Mouse (Mus musculus): ENCODE results near the gene Topbp1. TPM values are rescaled to one million over a fixed set of nuclear protein-coding genes. Genes with fewer than 3 reads are reported as not detected.
"Not testable (repeated sequence)": the region's sequence is repeated elsewhere in the genome, so short reads cannot be mapped to it uniquely, and the experiment has no call there.

Gene Topbp1
- polyA plus RNA-seq, 1 experiment from 2014 or later = 37.2 TPM

DNA sequence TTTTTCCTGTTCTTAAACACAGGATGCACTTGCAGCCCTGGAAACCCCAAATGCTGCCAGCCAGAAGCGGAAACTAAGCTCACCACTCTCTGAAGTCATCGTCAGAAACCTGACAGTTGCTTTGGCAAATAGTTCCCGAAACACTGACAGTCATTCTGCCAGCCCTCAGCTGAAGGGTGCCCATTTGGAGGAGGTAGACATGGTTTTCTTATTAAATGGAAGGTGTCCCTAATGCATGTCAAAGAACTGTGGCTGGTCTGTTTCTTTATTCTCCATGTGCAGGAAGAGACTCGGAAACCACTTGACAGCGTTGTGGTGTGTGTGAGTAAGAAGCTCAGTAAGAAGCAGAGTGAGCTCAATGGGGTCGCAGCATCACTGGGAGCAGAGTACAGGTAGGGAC, 27.6 kb downstream of the Topbp1 start:
- no peak for ATAC-seq (replicated peaks; ENCODE audit: extremely low read depth, insufficient read depth, low FRiP score)
- Histone ChIP-seq H3K36me3 (ENCODE audit: control insufficient read depth, insufficient read depth) (peaks cover 68% of the 10 kb centered on the region), H3K27ac (ENCODE audit: low read length) (no peak overlapping the region; the same call in 1 of the 2 replicates), H3K4me3 (ENCODE audit: low read length) (no peak overlapping the region), H3K9ac (ENCODE audit: low read length) (no peak overlapping the region), H3K4me1 (ENCODE audit: control insufficient read depth, insufficient read depth, low read length) (0 out of 2 replicates have a peak, but pooled peaks cover 3% of the 10 kb centered on the region), H3K9me3 (replicated peaks; ENCODE audit: control insufficient read depth, low read length) (no peaks in the 10 kb centered on the region), H3K4me2 (ENCODE audit: low read depth, low read length) (no peak overlapping the region), H3K27me3 (ENCODE audit: control insufficient read depth, insufficient read depth, low read length) (no peaks in the 10 kb centered on the region)
- 77% methylated on average over 6 of the region's 6 CpGs for WGBS

DNA sequence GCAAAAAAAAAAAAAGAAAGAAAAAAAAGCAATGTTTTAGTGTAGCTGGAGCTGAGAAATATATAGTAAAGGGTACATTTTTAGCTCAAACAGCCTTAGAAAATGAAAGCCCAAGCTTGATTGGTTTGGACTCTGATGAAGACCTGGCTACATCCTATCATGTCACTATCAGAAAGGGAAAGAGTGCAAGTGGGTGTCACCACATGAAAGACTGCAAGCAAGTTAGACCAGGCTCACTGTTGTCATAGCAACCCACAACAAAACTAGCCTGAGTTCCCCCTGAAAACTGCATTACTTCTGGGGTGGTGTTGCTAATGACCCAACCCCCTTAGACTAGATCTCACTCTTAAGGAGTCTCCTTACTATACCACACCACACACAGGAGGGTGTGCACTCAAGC, 31.9 kb downstream of the Topbp1 start:
- no peaks in the 10 kb centered on the region for H3K27me3 ChIP-seq (ENCODE audit: control insufficient read depth, insufficient read depth, low read length)
- no peak overlapping the region for H3K9ac ChIP-seq (ENCODE audit: low read length)
- H3K9me3 ChIP-seq (replicated peaks; ENCODE audit: control insufficient read depth, low read length) = no peaks in the 10 kb centered on the region
- peaks cover 67% of the 10 kb centered on the region for H3K36me3 ChIP-seq (ENCODE audit: control insufficient read depth, insufficient read depth)
- ATAC-seq (replicated peaks; ENCODE audit: extremely low read depth, insufficient read depth, low FRiP score) = no peak
- no peak overlapping the region for H3K4me3 ChIP-seq (ENCODE audit: low read length)
- no peak overlapping the region for H3K27ac ChIP-seq (ENCODE audit: low read length)
- H3K4me2 ChIP-seq (ENCODE audit: low read depth, low read length) = no peak overlapping the region
- H3K4me1 ChIP-seq (ENCODE audit: control insufficient read depth, insufficient read depth, low read length) = 0 out of 2 replicates have a peak, but pooled peaks cover 3% of the 10 kb centered on the region

DNA sequence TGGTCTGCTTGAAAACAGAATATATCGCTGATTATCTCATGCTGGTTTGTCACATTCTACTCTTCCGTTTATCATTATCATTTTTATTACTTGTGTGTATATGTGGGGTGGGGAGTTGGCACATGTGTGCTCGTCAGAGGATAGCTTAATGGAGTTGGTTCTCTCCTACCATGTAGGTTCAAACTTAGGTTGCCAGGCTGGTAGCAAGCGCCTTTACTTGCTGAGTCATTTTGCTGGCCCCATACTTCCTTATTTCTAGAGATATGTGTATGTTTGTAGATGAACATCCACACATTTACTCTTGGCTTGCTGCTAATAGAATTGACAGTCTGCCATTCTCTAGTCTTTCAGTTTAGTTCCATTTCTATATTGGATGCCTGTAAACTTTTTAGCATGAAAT, 42.0 kb downstream of the Topbp1 start:
- no peak overlapping the region for H3K4me3 ChIP-seq (ENCODE audit: low read length)
- no peak for ATAC-seq (replicated peaks; ENCODE audit: extremely low read depth, insufficient read depth, low FRiP score)
- 85% methylated on average over 4 of the region's 4 CpGs for WGBS

DNA sequence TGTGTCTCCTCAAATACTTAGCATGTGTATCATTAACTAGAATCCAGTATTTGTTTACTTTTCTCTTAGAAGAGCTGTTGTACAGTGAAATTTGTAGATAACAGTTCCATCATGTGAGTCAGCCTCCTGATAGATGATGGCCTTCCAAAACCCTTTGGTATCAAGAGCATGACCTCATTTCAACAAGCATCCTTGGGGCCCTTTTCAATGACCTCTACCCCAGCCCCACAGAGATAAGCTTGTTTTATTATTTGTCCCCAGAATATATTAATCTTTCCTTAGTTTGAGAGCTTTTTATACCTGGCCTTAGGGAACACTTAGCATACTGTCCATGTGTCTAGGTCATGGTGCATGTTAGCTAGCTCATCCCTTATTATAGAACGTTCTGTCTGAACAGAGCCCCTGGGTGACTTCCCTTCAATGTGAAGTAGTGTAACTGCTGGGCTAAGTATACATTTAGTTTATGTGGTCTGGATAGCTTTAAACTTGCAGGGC, 43.0 kb downstream of the Topbp1 start:
- Histone ChIP-seq H3K9me3 (replicated peaks; ENCODE audit: control insufficient read depth, low read length) (no peaks in the 10 kb centered on the region), H3K36me3 (ENCODE audit: control insufficient read depth, insufficient read depth) (peaks cover 52% of the 10 kb centered on the region), H3K27ac (ENCODE audit: low read length) (no peak overlapping the region), H3K4me1 (ENCODE audit: control insufficient read depth, insufficient read depth, low read length) (peaks cover 6% of the 10 kb centered on the region), H3K4me3 (ENCODE audit: low read length) (no peak overlapping the region), H3K9ac (ENCODE audit: low read length) (no peak overlapping the region), H3K27me3 (ENCODE audit: control insufficient read depth, insufficient read depth, low read length) (no peaks in the 10 kb centered on the region), H3K4me2 (ENCODE audit: low read depth, low read length) (no peak overlapping the region)
- 50% methylated on average over 1 of the region's 1 CpGs for WGBS
- ATAC-seq (replicated peaks; ENCODE audit: extremely low read depth, insufficient read depth, low FRiP score) = no peak

More for the DNA sequence above, 42.0 kb downstream of the Topbp1 start:
- Histone ChIP-seq H3K36me3 (ENCODE audit: control insufficient read depth, insufficient read depth) (peaks cover 55% of the 10 kb centered on the region), H3K4me1 (ENCODE audit: control insufficient read depth, insufficient read depth, low read length) (peaks cover 6% of the 10 kb centered on the region), H3K27ac (ENCODE audit: low read length) (no peak overlapping the region), H3K27me3 (ENCODE audit: control insufficient read depth, insufficient read depth, low read length) (no peaks in the 10 kb centered on the region), H3K4me2 (ENCODE audit: low read depth, low read length) (no peak overlapping the region), H3K9ac (ENCODE audit: low read length) (no peak overlapping the region), H3K9me3 (replicated peaks; ENCODE audit: control insufficient read depth, low read length) (no peaks in the 10 kb centered on the region)

DNA sequence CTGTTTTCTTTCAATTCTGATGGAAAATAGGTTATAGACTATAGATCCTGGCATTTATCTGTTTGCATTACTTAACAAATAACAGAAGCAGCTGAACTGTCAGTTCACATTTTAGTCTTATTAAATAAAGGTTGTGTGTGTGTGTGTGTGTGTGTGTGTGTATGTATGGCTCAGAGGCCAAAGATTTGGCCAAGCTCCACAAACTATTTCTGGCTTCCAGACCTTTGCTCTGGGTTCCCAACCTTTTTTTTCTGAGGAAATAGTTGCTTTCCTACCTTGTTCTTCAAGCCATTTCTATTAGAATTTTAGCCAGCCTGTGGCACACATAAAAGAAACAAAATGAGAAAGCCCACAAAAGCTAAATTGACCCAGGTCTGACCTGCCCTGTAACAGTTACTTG, 43.8 kb downstream of the Topbp1 start:
- H3K27me3 ChIP-seq (ENCODE audit: control insufficient read depth, insufficient read depth, low read length) = no peaks in the 10 kb centered on the region
- H3K9me3 ChIP-seq (replicated peaks; ENCODE audit: control insufficient read depth, low read length) = no peaks in the 10 kb centered on the region
- peaks cover 6% of the 10 kb centered on the region for H3K4me1 ChIP-seq (ENCODE audit: control insufficient read depth, insufficient read depth, low read length)
- no peak for ATAC-seq (replicated peaks; ENCODE audit: extremely low read depth, insufficient read depth, low FRiP score)
- H3K9ac ChIP-seq (ENCODE audit: low read length) = no peak overlapping the region
- H3K27ac ChIP-seq (ENCODE audit: low read length) = no peak overlapping the region
- no peak overlapping the region for H3K4me2 ChIP-seq (ENCODE audit: low read depth, low read length)
- H3K4me3 ChIP-seq (ENCODE audit: low read length) = no peak overlapping the region
- H3K36me3 ChIP-seq (ENCODE audit: control insufficient read depth, insufficient read depth) = peaks cover 47% of the 10 kb centered on the region

DNA sequence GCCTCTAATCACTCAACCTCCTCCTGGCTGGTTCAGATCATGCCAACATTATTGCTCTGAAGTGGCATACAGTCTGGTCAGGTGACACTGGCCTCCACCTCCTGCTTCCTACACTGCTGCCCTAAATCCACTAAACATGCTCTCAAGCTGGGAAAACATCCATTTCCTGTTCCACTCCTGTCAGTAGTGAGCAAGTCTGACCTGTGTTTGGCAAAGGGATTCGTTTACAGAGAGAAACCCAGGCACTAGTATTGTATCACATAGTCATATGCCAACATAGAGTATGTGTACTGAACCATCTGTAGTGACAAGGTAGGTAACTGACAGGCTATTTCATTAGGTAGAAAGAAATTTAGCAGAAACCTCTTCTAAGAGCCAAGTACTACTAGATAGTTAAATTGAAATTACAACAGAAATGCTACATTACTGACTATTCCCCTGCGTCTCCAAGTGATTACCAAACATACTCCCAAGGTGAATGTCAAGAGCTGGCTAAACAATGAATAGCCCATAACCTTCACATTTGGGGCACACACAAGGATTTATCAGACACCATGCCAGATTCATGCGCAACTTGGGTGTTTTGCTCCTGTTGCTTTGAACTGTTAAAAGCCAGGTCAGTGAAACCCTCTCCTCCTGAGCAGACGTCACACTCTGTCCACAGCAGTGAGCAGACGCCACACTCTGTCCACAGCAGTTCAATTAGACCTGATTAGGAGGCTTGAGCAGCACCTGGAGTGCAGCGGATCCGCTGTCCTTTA, 48.7 kb downstream of the Topbp1 start:
- H3K4me3 ChIP-seq (ENCODE audit: low read length); H3K9me3 ChIP-seq (replicated peaks; ENCODE audit: control insufficient read depth, low read length); H3K27me3 ChIP-seq (ENCODE audit: control insufficient read depth, insufficient read depth, low read length); ATAC-seq (replicated peaks; ENCODE audit: extremely low read depth, insufficient read depth, low FRiP score); H3K9ac ChIP-seq (ENCODE audit: low read length); H3K4me2 ChIP-seq (ENCODE audit: low read depth, low read length); H3K27ac ChIP-seq (ENCODE audit: low read length): not testable (repeated sequence)
- H3K36me3 ChIP-seq (ENCODE audit: control insufficient read depth, insufficient read depth) = peaks cover 49% of the 10 kb centered on the region
- peaks cover 17% of the 10 kb centered on the region for H3K4me1 ChIP-seq (ENCODE audit: control insufficient read depth, insufficient read depth, low read length)
- whole genome bisulfite sequencing = 78% methylated on average over 6 of the region's 7 CpGs

DNA sequence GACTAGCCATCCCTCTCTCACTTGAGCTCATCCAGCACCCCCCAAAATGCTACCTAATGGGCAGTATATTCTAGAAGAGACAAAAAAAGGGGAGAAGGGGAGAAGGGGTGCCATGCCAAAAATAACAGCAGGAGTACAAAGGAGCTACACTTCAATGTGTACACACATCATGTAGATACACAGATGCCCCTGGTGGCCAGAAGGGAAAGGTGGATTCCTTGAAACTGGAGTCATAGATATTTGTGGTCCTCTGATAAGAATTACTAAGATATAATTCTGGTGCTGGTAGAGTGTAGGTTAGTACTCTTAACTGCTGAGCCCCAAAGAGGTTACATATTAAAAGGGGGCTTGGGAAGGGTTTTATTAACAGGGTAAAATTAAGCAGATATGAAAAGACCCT, 52.9 kb downstream of the Topbp1 start:
- no peak overlapping the region for H3K4me3 ChIP-seq (ENCODE audit: low read length)
- H3K27me3 ChIP-seq (ENCODE audit: control insufficient read depth, insufficient read depth, low read length) = no peaks in the 10 kb centered on the region
- ATAC-seq (replicated peaks; ENCODE audit: extremely low read depth, insufficient read depth, low FRiP score) = peak; percentile 72
- H3K9ac ChIP-seq (ENCODE audit: low read length) = no peak overlapping the region
- peaks cover 32% of the 10 kb centered on the region for H3K36me3 ChIP-seq (ENCODE audit: control insufficient read depth, insufficient read depth)
- no peaks in the 10 kb centered on the region for H3K9me3 ChIP-seq (replicated peaks; ENCODE audit: control insufficient read depth, low read length)
- H3K4me1 ChIP-seq (ENCODE audit: control insufficient read depth, insufficient read depth, low read length) = peaks cover 23% of the 10 kb centered on the region
- peak overlapping the region; percentile 61 for H3K27ac ChIP-seq (ENCODE audit: low read length)
- no peak overlapping the region for H3K4me2 ChIP-seq (ENCODE audit: low read depth, low read length)

DNA sequence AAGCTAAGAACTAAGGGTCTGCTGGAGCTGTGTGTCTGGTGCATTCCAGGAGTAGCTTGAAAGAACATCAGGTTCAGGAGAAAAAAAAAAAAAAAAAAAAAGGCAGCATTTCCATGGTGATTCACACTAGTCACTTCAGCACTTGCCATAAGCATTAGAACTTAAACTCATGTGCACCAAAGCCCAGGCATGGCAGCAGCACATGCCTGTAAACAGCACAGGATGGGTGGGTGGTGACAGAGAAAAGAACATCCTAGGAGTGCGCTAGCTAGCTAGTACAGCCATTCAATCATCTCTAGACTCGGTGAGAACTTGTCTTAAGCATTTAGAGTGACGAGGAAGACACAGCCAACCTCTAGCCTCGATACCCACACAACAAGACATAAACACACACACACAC, 53.5 kb downstream of the Topbp1 start:
- H3K4me2 ChIP-seq (ENCODE audit: low read depth, low read length) = no peak overlapping the region
- H3K27ac ChIP-seq (ENCODE audit: low read length) = peak overlapping the region; percentile 61
- peaks cover 30% of the 10 kb centered on the region for H3K4me1 ChIP-seq (ENCODE audit: control insufficient read depth, insufficient read depth, low read length)
- H3K36me3 ChIP-seq (ENCODE audit: control insufficient read depth, insufficient read depth) = peaks cover 32% of the 10 kb centered on the region
- no peak overlapping the region for H3K4me3 ChIP-seq (ENCODE audit: low read length)
- no peaks in the 10 kb centered on the region for H3K9me3 ChIP-seq (replicated peaks; ENCODE audit: control insufficient read depth, low read length)
- H3K9ac ChIP-seq (ENCODE audit: low read length) = no peak overlapping the region
- H3K27me3 ChIP-seq (ENCODE audit: control insufficient read depth, insufficient read depth, low read length) = no peaks in the 10 kb centered on the region
- WGBS = 64% methylated on average over 4 of the region's 4 CpGs
- ATAC-seq (replicated peaks; ENCODE audit: extremely low read depth, insufficient read depth, low FRiP score) = no peak

DNA sequence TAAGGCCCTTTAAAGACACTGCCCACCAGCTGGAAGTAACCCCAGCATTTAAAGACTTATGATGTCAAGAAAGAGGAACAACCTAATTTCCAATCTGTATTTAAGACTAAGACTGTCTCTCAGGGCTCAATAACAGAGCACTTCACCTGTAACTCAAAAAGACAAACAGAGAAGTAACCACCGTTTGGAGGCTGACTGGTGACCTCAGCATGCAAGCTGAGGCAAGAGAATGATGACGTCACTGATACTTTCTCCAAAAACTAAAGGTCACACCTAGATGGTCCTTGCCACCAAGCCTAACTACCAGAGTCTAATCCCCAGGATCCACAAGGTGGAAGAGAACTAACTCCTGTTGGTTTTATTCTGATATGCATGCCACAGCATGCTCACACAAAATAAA, 55.6 kb downstream of the Topbp1 start:
- Histone ChIP-seq H3K9ac (ENCODE audit: low read length) (no peak overlapping the region), H3K4me1 (ENCODE audit: control insufficient read depth, insufficient read depth, low read length) (peaks cover 31% of the 10 kb centered on the region), H3K27me3 (ENCODE audit: control insufficient read depth, insufficient read depth, low read length) (no peaks in the 10 kb centered on the region), H3K4me3 (ENCODE audit: low read length) (no peak overlapping the region), H3K36me3 (ENCODE audit: control insufficient read depth, insufficient read depth) (peaks cover 32% of the 10 kb centered on the region), H3K27ac (ENCODE audit: low read length) (no peak overlapping the region), H3K4me2 (ENCODE audit: low read depth, low read length) (no peak overlapping the region), H3K9me3 (replicated peaks; ENCODE audit: control insufficient read depth, low read length) (no peaks in the 10 kb centered on the region)
- no peak for ATAC-seq (replicated peaks; ENCODE audit: extremely low read depth, insufficient read depth, low FRiP score)
- 40% methylated on average over 2 of the region's 2 CpGs for WGBS

Data from heart, embryonic 16.5 days (tissue).